Mouse (Mus musculus) embryonic facial prominence, embryonic 14.5 days (tissue): ENCODE measurements at regions not wholly inside any gene's neighbourhood (a gene's known extent, or its start where the extent isn't known, plus 50 kb on each side); places are given as distances from the start of the nearest gene placed in this dataset.

Source experiments
- ATAC-seq: fragments of 200-750 bp; cut with Nextera tagmentation; 2 replicates; pipeline ENCODE4 v1.8.0; 2017; ENCODE audit warnings: low read depth, moderate number of reproducible peaks, moderate TSS enrichment
- DNase-seq: peaks from one replicate; pipeline ENCODE4 v3.0.0-alpha.2; 2015; ENCODE audit warnings: low spot score
- H3K27ac ChIP-seq: fragments of 300-500 bp; sonication (generic); replicated peaks from 2 replicates; pipeline ENCODE4 v1.5.1; 2014; ENCODE audit warnings: low read depth, mild to moderate bottlenecking, low read length, moderate library complexity
- H3K27me3 ChIP-seq: fragments of 300-500 bp; sonication (generic); replicated peaks from 2 replicates; pipeline ENCODE4 v1.6.1; 2014; ENCODE audit warnings: low read length; ENCODE audit not compliant: control insufficient read depth, insufficient read depth
- H3K36me3 ChIP-seq: fragments of 300-500 bp; sonication (generic); 2 replicates; pipeline ENCODE4 v1.6.1; 2014; ENCODE audit warnings: low read length, mixed read lengths; ENCODE audit not compliant: control insufficient read depth, insufficient read depth
- H3K4me1 ChIP-seq: fragments of 300-500 bp; sonication (generic); 2 replicates; pipeline ENCODE4 v1.6.1; 2014; ENCODE audit warnings: antibody characterized with exemption, low read length; ENCODE audit not compliant: control insufficient read depth, insufficient read depth
- H3K4me2 ChIP-seq: fragments of 300-500 bp; sonication (generic); 2 replicates; pipeline ENCODE4 v1.6.1; 2014; ENCODE audit warnings: low read depth, mild to moderate bottlenecking, low read length, moderate library complexity, mixed read lengths
- H3K4me3 ChIP-seq: fragments of 300-500 bp; sonication (generic); 2 replicates; pipeline ENCODE4 v1.5.1; 2014; ENCODE audit warnings: low read depth, mild to moderate bottlenecking, low read length
- H3K9ac ChIP-seq: fragments of 300-500 bp; sonication (generic); 2 replicates; pipeline ENCODE4 v1.6.1; 2014; ENCODE audit warnings: low read depth, mild to moderate bottlenecking, low read length, moderate library complexity, mixed read lengths
- H3K9me3 ChIP-seq: fragments of 300-500 bp; sonication (generic); 2 replicates; pipeline ENCODE4 v1.6.1; 2016; ENCODE audit warnings: low read length; ENCODE audit not compliant: control insufficient read depth
- WGBS: fragments of 180-500 bp; shearing (Covaris S2); extraction: QIAGEN DNeasy Blood & Tissue Kit; methylation state at CpG from one replicate; pipeline ENCODE4 v1.1.7; 2014; 5-methylcytosine and 5-hydroxymethylcytosine counted together

DNA sequence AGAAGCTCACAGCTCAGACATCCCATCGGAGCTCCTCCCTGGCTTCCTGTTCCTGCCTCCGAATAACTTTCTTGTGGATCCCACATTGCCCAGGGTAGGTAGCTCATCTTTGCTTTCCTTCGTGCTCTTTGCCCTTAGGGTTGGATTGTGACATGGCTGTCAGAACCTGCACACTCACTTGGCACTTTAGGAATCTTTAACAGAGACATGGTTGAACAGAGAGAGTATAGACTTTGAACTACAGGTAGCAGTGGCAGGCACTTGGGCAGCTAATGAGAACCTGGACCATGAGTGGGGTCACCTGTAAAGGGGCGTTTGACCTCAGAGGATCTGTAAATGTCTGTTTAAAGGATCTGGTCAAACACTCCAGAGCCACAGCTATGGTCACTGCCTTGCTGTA, 62.4 kb upstream of the Sall1 start:
- WGBS, result 80% methylated on average over 4 of the region's 4 CpGs
- no peak for ATAC-seq

DNA sequence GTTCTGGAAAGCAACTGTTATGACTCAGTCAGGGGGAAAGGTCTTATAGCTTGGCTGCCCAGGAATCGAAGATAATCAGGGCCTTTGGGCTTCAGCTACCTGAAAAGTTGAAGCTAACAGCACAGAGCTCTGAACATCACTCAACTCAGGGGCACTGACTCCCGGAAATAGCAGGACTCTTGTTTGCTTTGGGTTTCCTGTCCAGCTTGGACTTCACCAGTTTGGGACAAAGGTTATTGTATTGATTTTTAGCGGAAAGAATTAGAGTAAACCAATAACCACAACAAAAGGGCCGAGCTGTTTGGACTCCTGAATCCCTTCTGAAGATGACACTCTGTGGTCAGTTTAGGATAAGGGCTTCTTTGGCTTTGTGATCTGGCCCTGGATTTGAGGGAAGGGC, 53.4 kb upstream of the Sall1 start:
- Histone ChIP-seq H3K4me3 (no peak overlapping the region), H3K27me3 (no peaks in the 10 kb centered on the region), H3K9me3 (no peaks in the 10 kb centered on the region), H3K4me2 (no peak overlapping the region), H3K9ac (no peak overlapping the region), H3K4me1 (no peaks in the 10 kb centered on the region), H3K36me3 (no peaks in the 10 kb centered on the region), H3K27ac (no peak overlapping the region)
- 75% methylated on average over 4 of the region's 4 CpGs for WGBS
- ATAC-seq (no peak), DNase-seq (no peak)

More for the DNA sequence above, 62.4 kb upstream of the Sall1 start:
- H3K9ac ChIP-seq, result no peak overlapping the region
- no peaks in the 10 kb centered on the region for H3K9me3 ChIP-seq
- no peaks in the 10 kb centered on the region for H3K36me3 ChIP-seq
- DNase-seq, result no peak
- no peaks in the 10 kb centered on the region for H3K4me1 ChIP-seq
- no peak overlapping the region for H3K27ac ChIP-seq
- H3K4me3 ChIP-seq, result no peak overlapping the region
- no peaks in the 10 kb centered on the region for H3K27me3 ChIP-seq
- H3K4me2 ChIP-seq, result no peak overlapping the region
